ENCODE assay signal across 9 mouse cellular contexts in the genomic region with DNA sequence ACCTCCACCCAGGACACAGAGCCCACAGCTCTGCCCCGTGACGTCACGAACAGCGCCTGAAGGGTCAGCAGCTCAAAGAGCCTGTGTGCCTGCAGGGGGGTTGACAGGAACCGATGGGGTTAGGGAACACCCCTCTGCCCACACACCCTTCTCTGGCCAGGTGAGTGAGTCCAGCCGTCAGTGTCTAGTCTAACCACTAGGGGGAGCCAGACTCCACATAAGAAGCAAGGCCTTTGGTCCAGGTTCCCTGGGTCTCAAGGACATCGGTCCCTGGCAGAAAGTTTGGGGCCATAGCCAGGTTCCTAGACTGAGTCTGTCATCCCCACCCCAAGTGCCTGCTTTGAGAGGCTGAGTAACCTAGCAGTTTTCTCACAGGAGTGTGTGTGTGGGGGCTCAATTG. TPM values are rescaled to one million over a fixed set of nuclear protein-coding genes. Genes with fewer than 3 reads are reported as not detected.
A peak's percentile ranks its signal among the peaks of the same experiment; 100 is the strongest.
DNase-seq lines count a peak whose midpoint lies in the region; ATAC-seq lines count a peak whose summit lies in the region.
"Had no signal": no experiment of that assay in that cellular context is flagged by ENCODE, and none has a peak within 500 bp of the region (broad histone marks: within the 10 kb centered on the region; RNA-seq: fewer than 3 reads in every experiment).

No protein-coding gene starts in this region.

- H3K4me2 ChIP-seq in heart, embryonic 16.5 days (ENCODE audit: low read depth, low read length), result no peak overlapping the region
- no peak overlapping the region for H3K4me2 ChIP-seq in neural tube, embryonic 12.5 days (replicated peaks)

- H3K27ac ChIP-seq in heart, embryonic 16.5 days (ENCODE audit: low read length), result no peak overlapping the region
- H3K27ac ChIP-seq in limb, embryonic 10.5 days, result no peak overlapping the region
- H3K27ac ChIP-seq in neural tube, embryonic 12.5 days, result no peak overlapping the region

- peak; percentile 39 for DNase-seq in gastrocnemius, postnatal 10 days
- no peak for DNase-seq in gastrocnemius, postnatal 4 days (ENCODE audit: low spot score in 2 of 2)
- DNase-seq in CD4-positive, CD25-positive, alpha-beta regulatory T cell, adult 2 months (ENCODE audit: low read depth, low spot score), result peak; percentile 79
- DNase-seq in c-Kit-positive CD71-positive TER-119-positive erythroid progenitor cells, embryonic 14.5 days (ENCODE audit: low spot score), result peak; percentile 61
- DNase-seq in limb, embryonic 10.5 days (ENCODE audit: low spot score), result peak; percentile 75
- no peak for DNase-seq in ovary, adult 18-20 months (ENCODE audit: low spot score)

- H3K4me1 ChIP-seq in heart, embryonic 16.5 days (ENCODE audit: control insufficient read depth, insufficient read depth, low read length), result peaks cover 7% of the 10 kb centered on the region; the same call in 1 of the 2 replicates
- peaks cover 39% of the 10 kb centered on the region for H3K4me1 ChIP-seq in limb, embryonic 10.5 days
- H3K4me1 ChIP-seq in neural tube, embryonic 12.5 days, result peaks cover 21% of the 10 kb centered on the region

- peak; percentile 28; the same call in 1 of the 2 replicates for ATAC-seq in heart, embryonic 16.5 days (replicated peaks; ENCODE audit: extremely low read depth, insufficient read depth, low FRiP score)
- ATAC-seq in neural tube, embryonic 12.5 days (ENCODE audit: low FRiP score, low read depth), result 0 out of 2 replicates have a peak, but pooled peaks have one; percentile 23

- WGBS in heart, embryonic 16.5 days, result 3% methylated on average over 7 of the region's 7 CpGs
- WGBS in limb, embryonic 10.5 days, result 1% methylated on average over 7 of the region's 7 CpGs
- under 1% methylated on average over 7 of the region's 7 CpGs for whole genome bisulfite sequencing in neural tube, embryonic 12.5 days

- H3K36me3 ChIP-seq in heart, embryonic 16.5 days (ENCODE audit: control insufficient read depth, insufficient read depth), result no peaks in the 10 kb centered on the region
- no peaks in the 10 kb centered on the region for H3K36me3 ChIP-seq in limb, embryonic 10.5 days
- no peaks in the 10 kb centered on the region for H3K36me3 ChIP-seq in neural tube, embryonic 12.5 days

- no peaks in the 10 kb centered on the region for H3K9me3 ChIP-seq in heart, embryonic 16.5 days (replicated peaks; ENCODE audit: control insufficient read depth, low read length)
- H3K9me3 ChIP-seq in limb, embryonic 10.5 days (replicated peaks), result no peaks in the 10 kb centered on the region
- no peaks in the 10 kb centered on the region for H3K9me3 ChIP-seq in neural tube, embryonic 12.5 days
- H3K9me3 ChIP-seq: megakaryocyte, embryonic 14.5 days had no signal

- H3K27me3 ChIP-seq in heart, embryonic 16.5 days (ENCODE audit: control insufficient read depth, insufficient read depth, low read length), result peaks cover 42% of the 10 kb centered on the region
- H3K27me3 ChIP-seq in limb, embryonic 10.5 days (ENCODE audit: low read depth, poor library complexity, severe bottlenecking), result peaks cover 51% of the 10 kb centered on the region
- peaks cover 49% of the 10 kb centered on the region for H3K27me3 ChIP-seq in neural tube, embryonic 12.5 days (replicated peaks)

- H3K4me3 ChIP-seq in heart, embryonic 16.5 days (ENCODE audit: low read length), result no peak overlapping the region
- H3K4me3 ChIP-seq in limb, embryonic 10.5 days, result 0 out of 2 replicates have a peak overlapping the region, but pooled peaks have one; percentile 11
- no peak overlapping the region for H3K4me3 ChIP-seq in neural tube, embryonic 12.5 days
- H3K4me3 ChIP-seq: megakaryocyte, embryonic 14.5 days had no signal

- no peak overlapping the region for H3K9ac ChIP-seq in heart, embryonic 16.5 days (ENCODE audit: low read length)
- no peak overlapping the region for H3K9ac ChIP-seq in neural tube, embryonic 12.5 days

RNA-seq across cellular contexts. Expression of a gene that starts 13.2 kb away (rescaled TPM):
- 1 to 10 TPM; 1.2 to 1.3 TPM for total RNA-seq in gastrocnemius, postnatal 10 days (2021)
- total RNA-seq in gastrocnemius, postnatal 4 days (2021), result 1 to 10 TPM; 1.6 to 2.6 TPM
- 0.11 TPM in 1 of 2 replicates, not detected in the other for polyA plus RNA-seq in heart, embryonic 16.5 days (2015; fragmentation: Nextera tagmentation; extraction: Ambion mirVana)
- polyA plus RNA-seq in limb, embryonic 10.5 days (2016; fragmentation: Nextera tagmentation; extraction: Ambion mirVana), result 0.13 and 0.19 TPM in 2 replicates
- not detected in 2 replicates for polyA plus RNA-seq in neural tube, embryonic 12.5 days (2016; fragmentation: Nextera tagmentation; extraction: Ambion mirVana)

RNA-seq across cellular contexts. Expression of a gene that starts 17.3 kb away (rescaled TPM):
- under 1 TPM in 1 of 2 experiments, not detected in 1; 0.16 TPM for total RNA-seq in gastrocnemius, postnatal 10 days (2021)
- under 1 TPM in 1 of 2 experiments, not detected in 1; 0.25 TPM for total RNA-seq in gastrocnemius, postnatal 4 days (2021)
- 0.58 and 0.87 TPM in 2 replicates for polyA plus RNA-seq in heart, embryonic 16.5 days (2015; fragmentation: Nextera tagmentation; extraction: Ambion mirVana)
- 0.14 and 0.29 TPM in 2 replicates for polyA plus RNA-seq in limb, embryonic 10.5 days (2016; fragmentation: Nextera tagmentation; extraction: Ambion mirVana)
- 2.5 and 3.2 TPM in 2 replicates for polyA plus RNA-seq in neural tube, embryonic 12.5 days (2016; fragmentation: Nextera tagmentation; extraction: Ambion mirVana)

RNA-seq across cellular contexts. Expression of a gene that starts 30.5 kb away (rescaled TPM):
- under 1 TPM; 0.09 to 0.45 TPM for total RNA-seq in gastrocnemius, postnatal 10 days (2021)
- under 1 TPM; 0.34 to 0.88 TPM for total RNA-seq in gastrocnemius, postnatal 4 days (2021)
- 0.34 and 0.49 TPM in 2 replicates for polyA plus RNA-seq in heart, embryonic 16.5 days (2015; fragmentation: Nextera tagmentation; extraction: Ambion mirVana)
- polyA plus RNA-seq in limb, embryonic 10.5 days (2016; fragmentation: Nextera tagmentation; extraction: Ambion mirVana), result not detected in 2 replicates
- polyA plus RNA-seq in neural tube, embryonic 12.5 days (2016; fragmentation: Nextera tagmentation; extraction: Ambion mirVana), result not detected in 2 replicates

RNA-seq across cellular contexts. Expression of a gene that starts 35.3 kb away (rescaled TPM):
- 100 to 1,000 TPM; 200 to 208 TPM for total RNA-seq in gastrocnemius, postnatal 10 days (2021)
- total RNA-seq in gastrocnemius, postnatal 4 days (2021), result 100 to 1,000 TPM; 154 to 183 TPM
- 224 and 293 TPM in 2 replicates for polyA plus RNA-seq in heart, embryonic 16.5 days (2015; fragmentation: Nextera tagmentation; extraction: Ambion mirVana)
- 0.05 and 0.06 TPM in 2 replicates for polyA plus RNA-seq in limb, embryonic 10.5 days (2016; fragmentation: Nextera tagmentation; extraction: Ambion mirVana)
- polyA plus RNA-seq in neural tube, embryonic 12.5 days (2016; fragmentation: Nextera tagmentation; extraction: Ambion mirVana), result 0.14 TPM in 1 of 2 replicates, not detected in the other

RNA-seq across cellular contexts. Expression of a gene that starts 50.6 kb away (rescaled TPM):
- not detected for total RNA-seq in gastrocnemius, postnatal 10 days (2021)
- total RNA-seq in gastrocnemius, postnatal 4 days (2021), result not detected
- polyA plus RNA-seq in heart, embryonic 16.5 days (2015; fragmentation: Nextera tagmentation; extraction: Ambion mirVana), result not detected in 2 replicates
- polyA plus RNA-seq in limb, embryonic 10.5 days (2016; fragmentation: Nextera tagmentation; extraction: Ambion mirVana), result not detected in 2 replicates
- polyA plus RNA-seq in neural tube, embryonic 12.5 days (2016; fragmentation: Nextera tagmentation; extraction: Ambion mirVana), result 0.38 TPM in 1 of 2 replicates, not detected in the other

Comparison
In these comparisons a context has a peak if more than half of its experiments do, and no peak if none do; other contexts are left out.
1. DNase-seq: peak in gastrocnemius, postnatal 10 days (single experiment), CD4-positive, CD25-positive, alpha-beta regulatory T cell, adult 2 months (single experiment), c-Kit-positive CD71-positive TER-119-positive erythroid progenitor cells, embryonic 14.5 days (single experiment) and limb, embryonic 10.5 days (single experiment); none in gastrocnemius, postnatal 4 days (0 of 2) and ovary, adult 18-20 months (single experiment).